Mouse (Mus musculus): ENCODE data around the gene Gm10053.

GRCm38 (mm10) chr19:24845007-24845546 lies 30.4 kb upstream of the Gm10053 start:
- TF ChIP-seq CTCF (IDR thresholded peaks at IDR 0.05; ENCODE audit: borderline replicate concordance, control insufficient read depth, extremely low read depth, insufficient read depth, low read length, poor library complexity) (no peak), POLR2A (IDR thresholded peaks at IDR 0.05; ENCODE audit: control insufficient read depth, extremely low read depth, insufficient read depth, low read length, poor library complexity) (no peak)

Data from thymus, adult 2 months (tissue).